Mouse (Mus musculus) neutrophil, adult 59 days (primary cell): Measurements from ENCODE around the gene Abhd5. TPM values are rescaled to one million over a fixed set of nuclear protein-coding genes. Genes with fewer than 3 reads are reported as not detected.

Experiments used
- total RNA-seq, 2 experiments: library from RNA; stranded (reverse); gene quantifications; 1 replicate in 1 of 2; 2 replicates in 1 of 2; pipeline ENCODE4 v1.2.4; 2023

Abhd5 gene
- 100 to 1,000 TPM; 161 to 217 TPM for total RNA-seq

GRCm38 (mm10) chr9:122351303-122352024 is at the start of gene Abhd5:
Abhd5 (plus strand) TSS chr9:122351608.

Other genes with a start within 250 kb of the Abhd5 start
- 100 to 1,000 TPM; 160 to 163 TPM for gene Snrk, start 234.3 kb upstream of the Abhd5 start, total RNA-seq
- 100 to 1,000 TPM in 1 of 2 experiments, 10 to 100 TPM in 1; 97.5 to 113 TPM for gene Ano10, start 57.2 kb upstream of the Abhd5 start, total RNA-seq